Mouse (Mus musculus): Measurements from ENCODE around the gene Cd96. TPM values are rescaled to one million over a fixed set of nuclear protein-coding genes. Genes with fewer than 3 reads are reported as not detected.

Cd96 gene
- polyA plus RNA-seq, 1 experiment from 2014 or later = not detected

- Histone ChIP-seq H3K4me1 (no peaks in the 10 kb centered on the region), H3K9me3 (replicated peaks) (no peaks in the 10 kb centered on the region), H3K36me3 (no peaks in the 10 kb centered on the region), H3K4me3 (no peak overlapping the region), H3K27ac (no peak overlapping the region), H3K27me3 (ENCODE audit: low read depth, poor library complexity, severe bottlenecking) (no peaks in the 10 kb centered on the region)
- no peak for DNase-seq (ENCODE audit: low spot score)
- WGBS = 86% methylated on average over 3 of the region's 3 CpGs
Observed at GRCm38 (mm10) chr16:46000976-46001375, 119.1 kb downstream of the Cd96 start.

GRCm38 (mm10) chr16:45999374-46000191, 120.5 kb downstream of the Cd96 start:
- Histone ChIP-seq H3K27me3 (ENCODE audit: low read depth, poor library complexity, severe bottlenecking) (no peaks in the 10 kb centered on the region), H3K4me3 (no peak overlapping the region), H3K27ac (no peak overlapping the region), H3K36me3 (no peaks in the 10 kb centered on the region), H3K9me3 (replicated peaks) (no peaks in the 10 kb centered on the region), H3K4me1 (no peaks in the 10 kb centered on the region)
- WGBS = 75% methylated on average over 10 of the region's 10 CpGs
- no peak for DNase-seq (ENCODE audit: low spot score)

- WGBS = 82% methylated on average over 7 of the region's 7 CpGs
- H3K9me3 ChIP-seq (replicated peaks) = no peaks in the 10 kb centered on the region
- no peaks in the 10 kb centered on the region for H3K27me3 ChIP-seq (ENCODE audit: low read depth, poor library complexity, severe bottlenecking)
- H3K4me1 ChIP-seq = no peaks in the 10 kb centered on the region
- H3K4me3 ChIP-seq = no peak overlapping the region
- H3K36me3 ChIP-seq = no peaks in the 10 kb centered on the region
- H3K27ac ChIP-seq = no peak overlapping the region
- no peak for DNase-seq (ENCODE audit: low spot score)
Observed at GRCm38 (mm10) chr16:45998231-45998630, 121.8 kb downstream of the Cd96 start.

GRCm38 (mm10) chr16:45990901-45991676, 129.0 kb downstream of the Cd96 start:
- no peak for DNase-seq (ENCODE audit: low spot score)
- WGBS = 46% methylated on average over 10 of the region's 10 CpGs
- Histone ChIP-seq H3K36me3 (no peaks in the 10 kb centered on the region), H3K4me1 (no peaks in the 10 kb centered on the region), H3K9me3 (replicated peaks) (no peaks in the 10 kb centered on the region), H3K27ac (no peak overlapping the region), H3K4me3 (no peak overlapping the region), H3K27me3 (ENCODE audit: low read depth, poor library complexity, severe bottlenecking) (no peaks in the 10 kb centered on the region)

GRCm38 (mm10) chr16:45986236-45986635, 133.8 kb downstream of the Cd96 start:
- Histone ChIP-seq H3K27ac (no peak overlapping the region), H3K4me3 (no peak overlapping the region), H3K36me3 (no peaks in the 10 kb centered on the region), H3K9me3 (replicated peaks) (no peaks in the 10 kb centered on the region), H3K4me1 (no peaks in the 10 kb centered on the region), H3K27me3 (ENCODE audit: low read depth, poor library complexity, severe bottlenecking) (no peaks in the 10 kb centered on the region)
- no peak for DNase-seq (ENCODE audit: low spot score)
- 97% methylated on average over 1 of the region's 1 CpGs for WGBS

Other genes starting within 250 kb of the Cd96 start
- 38.9 and 50.2 TPM in 2 replicates for gene Phldb2, start 166.7 kb downstream of the Cd96 start, polyA plus RNA-seq (2016; fragmentation: Nextera tagmentation; extraction: Ambion mirVana)
- gene Plcxd2, start 110.0 kb downstream of the Cd96 start, polyA plus RNA-seq (2016; fragmentation: Nextera tagmentation; extraction: Ambion mirVana) = 0.92 and 1.1 TPM in 2 replicates
- gene Gm4737, start 34.8 kb upstream of the Cd96 start, polyA plus RNA-seq (2016; fragmentation: Nextera tagmentation; extraction: Ambion mirVana) = 4.1 and 5.3 TPM in 2 replicates